Mouse (Mus musculus): Measurements from ENCODE around the gene Spag16. TPM values are rescaled to one million over a fixed set of nuclear protein-coding genes. Genes with fewer than 3 reads are reported as not detected.

The Spag16 gene
- polyA plus RNA-seq (2014; fragmentation: Nextera tagmentation; extraction: Ambion mirVana) = 1.9 TPM in 2 replicates

DNA sequence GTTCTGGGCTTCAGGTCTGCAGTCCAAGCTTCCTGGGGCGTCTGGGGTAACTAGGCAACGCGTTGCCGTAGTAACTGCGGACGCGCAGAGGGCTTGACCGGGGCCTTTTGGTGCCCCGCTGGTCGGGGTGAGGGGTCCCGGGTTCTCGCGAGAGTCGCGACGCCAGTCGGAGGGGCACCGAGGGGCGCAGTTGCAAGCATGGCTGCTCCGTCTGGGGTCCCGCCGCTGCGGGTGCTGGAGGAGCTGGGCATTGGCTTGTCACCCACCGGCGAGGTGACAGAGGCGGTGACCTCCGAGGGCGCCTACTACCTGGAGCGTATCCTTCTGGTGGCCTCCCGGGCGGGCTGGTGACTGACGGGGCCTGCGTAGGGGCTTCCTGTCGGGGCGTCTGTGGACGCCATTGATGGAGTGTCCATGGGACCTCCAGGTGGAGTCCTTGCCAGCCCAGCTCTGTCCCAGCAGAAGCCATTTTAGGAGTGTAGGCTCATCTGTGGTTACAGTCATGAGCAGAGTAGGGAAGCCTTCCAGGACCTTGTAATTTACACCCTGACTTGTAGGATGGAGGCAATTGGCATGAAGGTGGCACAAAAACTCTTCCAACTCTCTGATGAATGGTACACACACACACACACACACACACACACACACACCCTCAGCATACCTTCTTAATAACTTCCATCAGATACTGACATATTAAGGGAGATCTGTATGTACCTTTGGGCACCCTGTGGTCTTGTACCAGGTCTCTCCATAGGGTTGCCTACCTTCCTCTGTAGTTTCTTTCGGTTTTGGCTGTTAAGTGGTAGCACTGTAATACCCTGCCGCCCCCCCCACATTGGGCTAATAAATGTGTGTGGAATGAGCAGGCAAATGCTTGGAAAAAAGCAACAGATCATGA lies at the start of gene Spag16:
Spag16 (plus strand) TSS at position 165 of the 898 bp plus-strand sequence.
- H3K27me3 ChIP-seq (ENCODE audit: control insufficient read depth, insufficient read depth, low read length) = no peaks in the 10 kb centered on the region
- ATAC-seq (replicated peaks; ENCODE audit: insufficient number of reproducible peaks, low FRiP score, low TSS enrichment, low read depth) = peak; percentile 93
- no peak within 1 kb of the TSS for H3K27ac ChIP-seq (replicated peaks; ENCODE audit: low read depth, low read length)

GRCm38 (mm10) chr1:69785129-69785528 lies 41.6 kb upstream of the Spag16 start:
- H3K4me3 ChIP-seq (ENCODE audit: low read depth, low read length) = no peak overlapping the region
- no peak overlapping the region for H3K4me2 ChIP-seq (ENCODE audit: low read depth, low read length)
- ATAC-seq (replicated peaks; ENCODE audit: insufficient number of reproducible peaks, low FRiP score, low TSS enrichment, low read depth) (no peak), DNase-seq (ENCODE audit: low spot score) (peak; percentile 80)
- 9% methylated on average over 6 of the region's 6 CpGs for WGBS
- no peak overlapping the region for H3K27ac ChIP-seq (replicated peaks; ENCODE audit: low read depth, low read length)
- no peak overlapping the region for H3K9ac ChIP-seq (replicated peaks; ENCODE audit: low read length)
- H3K9me3 ChIP-seq (replicated peaks; ENCODE audit: control insufficient read depth, low read length) = no peaks in the 10 kb centered on the region
- no peaks in the 10 kb centered on the region for H3K27me3 ChIP-seq (ENCODE audit: control insufficient read depth, insufficient read depth, low read length)
- H3K36me3 ChIP-seq (replicated peaks; ENCODE audit: control insufficient read depth, insufficient read depth, low read depth, low read length) = no peaks in the 10 kb centered on the region
- no peaks in the 10 kb centered on the region for H3K4me1 ChIP-seq (ENCODE audit: control insufficient read depth, insufficient read depth, low read length)

More for the DNA sequence above, at the start of gene Spag16:
- 8% methylated on average over 38 of the region's 38 CpGs for WGBS
- no peaks in the 10 kb centered on the region for H3K9me3 ChIP-seq (replicated peaks; ENCODE audit: control insufficient read depth, low read length)
- H3K4me3 ChIP-seq (ENCODE audit: low read depth, low read length) = peak within 1 kb of the TSS; percentile 47
- H3K4me2 ChIP-seq (ENCODE audit: low read depth, low read length) = peak within 1 kb of the TSS; percentile 74
- no peaks in the 10 kb centered on the region for H3K36me3 ChIP-seq (replicated peaks; ENCODE audit: control insufficient read depth, insufficient read depth, low read depth, low read length)
- H3K4me1 ChIP-seq (ENCODE audit: control insufficient read depth, insufficient read depth, low read length) = no peaks in the 10 kb centered on the region
- peak; percentile 84 for DNase-seq (ENCODE audit: low spot score)
- peak within 1 kb of the TSS; percentile 47 for H3K9ac ChIP-seq (replicated peaks; ENCODE audit: low read length)

GRCm38 (mm10) chr1:69786716-69787115 lies 40.1 kb upstream of the Spag16 start:
- DNase-seq (ENCODE audit: low spot score) = no peak
- Histone ChIP-seq H3K27me3 (ENCODE audit: control insufficient read depth, insufficient read depth, low read length) (no peaks in the 10 kb centered on the region), H3K4me2 (ENCODE audit: low read depth, low read length) (no peak overlapping the region), H3K9me3 (replicated peaks; ENCODE audit: control insufficient read depth, low read length) (no peaks in the 10 kb centered on the region), H3K36me3 (replicated peaks; ENCODE audit: control insufficient read depth, insufficient read depth, low read depth, low read length) (no peaks in the 10 kb centered on the region), H3K4me1 (ENCODE audit: control insufficient read depth, insufficient read depth, low read length) (no peaks in the 10 kb centered on the region), H3K27ac (replicated peaks; ENCODE audit: low read depth, low read length) (no peak overlapping the region), H3K9ac (replicated peaks; ENCODE audit: low read length) (no peak overlapping the region), H3K4me3 (ENCODE audit: low read depth, low read length) (no peak overlapping the region)
- ATAC-seq (replicated peaks; ENCODE audit: insufficient number of reproducible peaks, low FRiP score, low TSS enrichment, low read depth) = no peak
- WGBS = 58% methylated on average over 6 of the region's 6 CpGs

- 0 out of 2 replicates have a peak, but pooled peaks have one; percentile 62 for ATAC-seq (replicated peaks; ENCODE audit: insufficient number of reproducible peaks, low FRiP score, low TSS enrichment, low read depth)
- 61% methylated on average over 12 of the region's 12 CpGs for WGBS
- no peak overlapping the region for H3K9ac ChIP-seq (replicated peaks; ENCODE audit: low read length)
These were observed 39.4 kb upstream of the Spag16 start for GRCm38 (mm10) chr1:69787379-69787778.

DNA sequence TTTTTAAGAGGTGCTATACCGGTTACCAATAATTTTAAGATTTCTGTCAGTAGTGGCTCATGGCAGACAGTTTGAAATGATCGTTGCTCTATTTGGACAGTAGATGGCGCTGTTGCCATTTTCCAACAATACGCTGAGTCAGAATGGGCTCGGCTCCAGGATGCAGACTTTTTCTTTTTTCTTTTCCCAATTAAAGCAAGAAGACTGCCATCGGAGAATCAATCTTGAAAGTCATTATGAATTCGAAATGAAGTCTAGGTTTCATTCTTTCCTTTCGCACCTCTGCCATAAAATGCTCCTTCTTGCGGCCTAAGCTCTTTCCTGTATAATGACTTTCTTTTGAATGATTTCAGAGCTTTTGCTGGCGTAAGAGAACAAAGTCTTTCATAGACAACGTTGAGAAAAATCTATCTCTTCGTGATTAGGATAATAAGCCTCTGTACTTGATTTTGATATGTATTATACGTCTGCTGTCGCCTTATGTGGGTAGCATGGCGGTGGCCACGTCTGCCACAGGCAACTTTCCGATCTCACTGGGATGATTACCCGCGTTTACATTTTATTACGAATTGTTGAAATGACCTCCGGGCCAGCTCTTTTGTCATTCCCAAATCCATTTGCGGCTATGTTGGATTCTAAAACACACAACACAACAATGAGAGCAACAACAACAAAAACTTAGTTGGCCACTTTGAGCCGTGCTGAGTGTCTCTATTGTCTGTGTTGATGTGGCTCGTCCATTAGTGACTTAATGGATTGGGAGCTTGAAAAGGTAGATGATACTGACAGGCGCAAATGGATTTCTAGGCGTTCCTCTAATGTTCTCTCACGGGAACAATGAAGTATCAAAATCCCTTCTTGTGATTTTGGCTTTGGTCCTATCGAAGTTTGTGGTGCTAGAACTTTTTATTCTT lies 36.2 kb upstream of the Spag16 start:
- Histone ChIP-seq H3K36me3 (replicated peaks; ENCODE audit: control insufficient read depth, insufficient read depth, low read depth, low read length) (no peaks in the 10 kb centered on the region), H3K27me3 (ENCODE audit: control insufficient read depth, insufficient read depth, low read length) (no peaks in the 10 kb centered on the region), H3K4me2 (ENCODE audit: low read depth, low read length) (peak overlapping the region; percentile 5; the same call in 1 of the 2 replicates), H3K27ac (replicated peaks; ENCODE audit: low read depth, low read length) (no peak overlapping the region), H3K4me1 (ENCODE audit: control insufficient read depth, insufficient read depth, low read length) (no peaks in the 10 kb centered on the region), H3K9me3 (replicated peaks; ENCODE audit: control insufficient read depth, low read length) (no peaks in the 10 kb centered on the region), H3K9ac (replicated peaks; ENCODE audit: low read length) (no peak overlapping the region), H3K4me3 (ENCODE audit: low read depth, low read length) (no peak overlapping the region)
- no peak for ATAC-seq (replicated peaks; ENCODE audit: insufficient number of reproducible peaks, low FRiP score, low TSS enrichment, low read depth)
- 39% methylated on average over 28 of the region's 28 CpGs for WGBS
- DNase-seq (ENCODE audit: low spot score) = peak; percentile 87

More at GRCm38 (mm10) chr1:69787379-69787778, 39.4 kb upstream of the Spag16 start:
- Histone ChIP-seq H3K27me3 (ENCODE audit: control insufficient read depth, insufficient read depth, low read length) (no peaks in the 10 kb centered on the region), H3K4me2 (ENCODE audit: low read depth, low read length) (no peak overlapping the region), H3K9me3 (replicated peaks; ENCODE audit: control insufficient read depth, low read length) (no peaks in the 10 kb centered on the region), H3K4me1 (ENCODE audit: control insufficient read depth, insufficient read depth, low read length) (no peaks in the 10 kb centered on the region), H3K36me3 (replicated peaks; ENCODE audit: control insufficient read depth, insufficient read depth, low read depth, low read length) (no peaks in the 10 kb centered on the region), H3K27ac (replicated peaks; ENCODE audit: low read depth, low read length) (no peak overlapping the region), H3K4me3 (ENCODE audit: low read depth, low read length) (no peak overlapping the region)
- DNase-seq (ENCODE audit: low spot score) = no peak

- no peaks in the 10 kb centered on the region for H3K36me3 ChIP-seq (replicated peaks; ENCODE audit: control insufficient read depth, insufficient read depth, low read depth, low read length)
- H3K27me3 ChIP-seq (ENCODE audit: control insufficient read depth, insufficient read depth, low read length) = no peaks in the 10 kb centered on the region
- H3K9ac ChIP-seq (replicated peaks; ENCODE audit: low read length) = no peak overlapping the region
- no peaks in the 10 kb centered on the region for H3K4me1 ChIP-seq (ENCODE audit: control insufficient read depth, insufficient read depth, low read length)
- WGBS = 91% methylated on average over 7 of the region's 7 CpGs
- no peak overlapping the region for H3K4me2 ChIP-seq (ENCODE audit: low read depth, low read length)
- no peaks in the 10 kb centered on the region for H3K9me3 ChIP-seq (replicated peaks; ENCODE audit: control insufficient read depth, low read length)
- H3K27ac ChIP-seq (replicated peaks; ENCODE audit: low read depth, low read length) = no peak overlapping the region
- no peak for ATAC-seq (replicated peaks; ENCODE audit: insufficient number of reproducible peaks, low FRiP score, low TSS enrichment, low read depth)
- no peak overlapping the region for H3K4me3 ChIP-seq (ENCODE audit: low read depth, low read length)
- no peak for DNase-seq (ENCODE audit: low spot score)
These were observed 27.7 kb upstream of the Spag16 start for GRCm38 (mm10) chr1:69798948-69799565.

DNA sequence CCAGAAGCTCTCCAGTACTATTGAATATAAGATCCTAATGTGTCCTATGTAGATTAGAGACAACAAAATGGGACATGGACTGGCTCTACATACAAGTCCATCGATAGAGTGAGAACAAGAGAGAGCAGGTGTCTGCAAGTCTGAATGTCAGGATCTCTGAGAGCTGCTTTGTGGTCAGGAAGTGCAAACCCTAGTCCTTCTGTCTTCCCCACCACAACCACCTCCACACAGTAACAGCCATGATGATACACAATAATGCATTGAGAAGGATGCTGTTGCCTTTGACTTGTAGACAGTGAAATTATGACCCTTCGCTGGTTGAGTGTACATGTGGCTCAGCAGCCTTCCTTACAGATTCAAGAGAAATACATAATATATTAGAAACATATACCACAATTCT lies 16.6 kb upstream of the Spag16 start:
- H3K9ac ChIP-seq (replicated peaks; ENCODE audit: low read length) = no peak overlapping the region
- WGBS = 94% methylated on average over 2 of the region's 2 CpGs

More for the DNA sequence above, 16.6 kb upstream of the Spag16 start:
- Histone ChIP-seq H3K36me3 (replicated peaks; ENCODE audit: control insufficient read depth, insufficient read depth, low read depth, low read length) (no peaks in the 10 kb centered on the region), H3K9me3 (replicated peaks; ENCODE audit: control insufficient read depth, low read length) (no peaks in the 10 kb centered on the region), H3K4me1 (ENCODE audit: control insufficient read depth, insufficient read depth, low read length) (no peaks in the 10 kb centered on the region), H3K27ac (replicated peaks; ENCODE audit: low read depth, low read length) (no peak overlapping the region), H3K4me2 (ENCODE audit: low read depth, low read length) (no peak overlapping the region), H3K4me3 (ENCODE audit: low read depth, low read length) (no peak overlapping the region), H3K27me3 (ENCODE audit: control insufficient read depth, insufficient read depth, low read length) (no peaks in the 10 kb centered on the region)
- DNase-seq (ENCODE audit: low spot score) = no peak
- no peak for ATAC-seq (replicated peaks; ENCODE audit: insufficient number of reproducible peaks, low FRiP score, low TSS enrichment, low read depth)

Data from embryonic facial prominence, embryonic 11.5 days (tissue).